Mouse (Mus musculus): ENCODE data around the gene Ppp1r11.

Gene Ppp1r11

DNA sequence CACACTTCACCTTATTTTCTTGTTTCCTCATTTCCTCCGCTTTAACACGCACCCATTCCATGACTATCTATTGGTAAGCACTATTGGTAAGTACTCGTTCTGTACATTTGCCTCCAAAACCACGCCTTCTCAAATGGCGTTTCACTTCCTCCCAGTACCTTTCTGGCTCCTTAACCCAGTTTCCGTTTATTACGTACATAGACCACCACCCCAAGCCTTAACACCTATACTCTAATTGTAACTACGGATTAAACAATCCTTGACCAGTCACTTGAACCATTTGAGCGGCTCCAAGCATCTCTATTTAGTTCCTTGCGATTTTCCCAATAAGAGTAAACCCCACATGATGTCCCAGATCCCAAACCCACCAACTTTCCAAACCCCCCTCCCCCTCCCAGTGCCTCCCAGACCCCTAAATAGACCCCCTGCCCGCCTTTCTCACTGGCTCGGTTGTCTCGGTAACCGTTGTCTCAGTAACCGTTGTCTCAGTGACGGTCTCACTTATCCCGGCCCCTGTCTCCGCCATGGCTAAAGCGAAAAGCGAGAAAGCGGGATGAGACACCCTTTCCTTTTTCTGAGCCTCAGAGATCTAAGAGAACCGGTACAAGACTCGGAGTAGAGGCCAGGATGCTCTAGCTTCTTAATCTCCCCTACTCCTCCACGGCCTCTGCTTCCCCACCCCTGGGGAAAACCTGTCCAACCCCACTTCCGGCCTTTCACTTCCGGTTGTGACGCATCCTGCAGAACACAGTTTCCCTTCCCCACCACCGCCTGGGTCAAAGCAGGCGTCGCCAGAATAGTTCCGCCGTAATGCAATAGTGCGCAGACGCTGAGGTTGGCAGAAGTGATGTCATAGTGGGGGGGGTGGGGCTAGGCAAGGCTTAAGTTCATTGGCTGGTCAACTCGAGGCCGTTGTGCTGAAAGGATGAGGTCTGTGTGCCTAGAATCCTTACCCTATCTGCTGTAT is at the start of gene Ppp1r11:
Ppp1r11 (minus strand) TSS at position 761 of the 967 bp plus-strand sequence.
- peak; percentile 99 for DNase-seq (ENCODE audit: low read depth, low spot score)

DNA sequence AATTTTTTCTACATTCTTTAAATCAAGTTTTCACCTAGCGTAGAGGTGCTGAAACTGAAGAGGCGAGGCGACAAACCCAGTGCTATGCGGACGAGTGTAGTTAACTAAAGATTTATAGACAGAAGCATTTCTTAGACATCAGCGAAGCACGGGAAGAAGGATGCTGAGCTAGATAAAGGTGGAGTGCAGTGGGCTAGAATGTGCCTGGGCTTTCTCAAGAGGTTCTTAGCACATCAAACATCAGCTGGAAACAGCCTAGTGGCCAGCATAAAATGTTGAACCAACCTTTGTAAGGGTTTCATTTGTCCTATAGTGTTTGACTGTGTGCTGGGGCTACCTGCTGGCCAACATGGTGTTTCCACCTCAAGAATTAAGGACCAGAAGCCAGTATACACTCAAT is 49.3 kb upstream of the Ppp1r11 start, which contains the start of gene Zfp57:
Zfp57 (plus strand) TSS at position 301 of the 400 bp plus-strand sequence.
- no peak for DNase-seq (ENCODE audit: low read depth, low spot score)

DNA sequence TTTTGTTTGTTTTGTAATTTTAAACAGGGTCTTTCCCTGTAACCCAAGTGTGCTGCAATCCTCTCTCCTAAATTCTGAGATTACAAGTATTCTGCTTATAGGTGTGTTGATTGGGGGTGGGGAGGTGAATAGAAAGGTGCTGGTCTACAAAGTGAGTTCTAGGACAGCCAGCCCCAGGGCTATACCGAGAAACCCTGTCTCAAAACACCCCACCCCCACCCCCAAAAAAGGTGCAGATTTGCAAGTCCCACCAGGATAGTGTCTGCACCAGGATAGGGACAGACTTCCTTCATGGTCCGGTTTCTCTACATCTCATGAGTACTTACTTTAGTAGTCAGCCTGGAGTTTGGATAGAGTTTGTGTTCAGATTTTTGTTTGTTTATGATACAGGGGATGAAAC is 46.9 kb upstream of the Ppp1r11 start:
- no peak for DNase-seq (ENCODE audit: low read depth, low spot score)

DNA sequence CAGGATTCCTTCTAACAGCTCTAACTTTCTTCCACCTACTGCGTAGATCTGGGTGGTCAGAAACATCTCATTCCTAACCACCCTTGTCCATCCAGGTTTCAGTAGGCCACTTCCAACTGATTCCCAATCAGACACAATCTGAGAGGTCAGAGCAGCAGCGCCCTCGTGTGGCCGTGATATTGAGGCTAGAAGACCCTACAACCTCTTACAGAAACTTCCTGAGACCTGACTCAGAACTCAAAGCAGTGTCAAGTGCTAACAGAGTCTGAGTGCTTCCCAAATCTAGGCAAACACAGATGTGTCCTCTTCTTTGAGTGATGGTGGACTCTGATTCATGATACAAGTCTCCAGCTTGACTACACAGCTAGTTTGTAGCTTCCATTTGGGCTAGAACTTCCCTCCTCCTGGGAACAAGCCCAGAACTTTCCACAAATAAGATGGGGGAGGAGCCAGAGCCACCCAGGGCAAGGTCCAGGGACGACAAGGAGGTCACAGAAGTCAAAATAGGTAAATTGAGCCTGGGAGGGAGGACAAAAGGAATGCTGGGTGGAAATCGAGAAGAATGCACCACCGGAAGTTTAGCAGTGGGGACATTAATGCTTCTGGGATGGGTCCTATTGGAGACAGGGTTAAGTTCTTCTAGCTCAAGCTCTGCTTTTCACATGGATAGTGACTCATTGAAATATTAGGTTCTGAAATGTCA is 45.6 kb upstream of the Ppp1r11 start:
- DNase-seq (ENCODE audit: low read depth, low spot score) = peak; percentile 99

DNA sequence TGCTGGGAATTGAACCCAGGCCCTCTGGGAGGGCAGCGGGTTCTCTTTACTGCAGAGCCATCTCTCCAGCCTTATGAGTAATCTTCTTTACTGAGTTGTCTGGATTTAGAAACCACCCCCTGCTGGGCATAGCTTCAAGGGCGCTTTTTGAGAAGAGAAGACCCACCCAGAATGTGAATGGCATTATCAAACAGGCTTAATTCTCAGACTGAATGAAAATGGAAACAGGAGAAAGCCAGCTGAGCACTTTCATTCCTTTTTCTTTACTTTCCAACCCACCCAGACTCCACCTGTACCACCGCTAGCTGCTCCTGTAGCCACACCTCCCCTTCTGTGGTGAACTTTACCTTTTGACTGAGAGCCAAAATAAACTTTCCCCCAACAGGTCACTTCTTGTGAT is 43.9 kb upstream of the Ppp1r11 start:
- peak; percentile 98 for DNase-seq (ENCODE audit: low read depth, low spot score)

DNA sequence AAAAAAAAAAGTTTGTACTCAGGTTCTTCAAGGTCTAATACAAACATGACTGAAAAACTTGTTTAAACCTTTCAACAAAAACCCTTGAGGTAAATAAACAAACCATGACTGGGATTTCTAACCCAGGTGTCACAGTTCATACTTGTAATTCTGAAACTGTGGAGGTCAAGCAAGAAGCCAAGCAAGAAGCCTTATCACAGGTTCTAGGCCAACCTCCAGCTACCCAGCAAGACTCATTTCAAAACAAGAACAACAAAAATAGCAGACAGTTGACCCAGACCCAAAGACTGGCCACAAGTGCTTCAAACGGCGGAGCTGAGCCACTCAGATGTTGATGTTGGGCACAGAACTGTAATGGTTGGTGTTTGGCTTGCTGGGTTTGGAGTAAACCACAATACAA is 43.0 kb upstream of the Ppp1r11 start:
- DNase-seq (ENCODE audit: low read depth, low spot score) = no peak

DNA sequence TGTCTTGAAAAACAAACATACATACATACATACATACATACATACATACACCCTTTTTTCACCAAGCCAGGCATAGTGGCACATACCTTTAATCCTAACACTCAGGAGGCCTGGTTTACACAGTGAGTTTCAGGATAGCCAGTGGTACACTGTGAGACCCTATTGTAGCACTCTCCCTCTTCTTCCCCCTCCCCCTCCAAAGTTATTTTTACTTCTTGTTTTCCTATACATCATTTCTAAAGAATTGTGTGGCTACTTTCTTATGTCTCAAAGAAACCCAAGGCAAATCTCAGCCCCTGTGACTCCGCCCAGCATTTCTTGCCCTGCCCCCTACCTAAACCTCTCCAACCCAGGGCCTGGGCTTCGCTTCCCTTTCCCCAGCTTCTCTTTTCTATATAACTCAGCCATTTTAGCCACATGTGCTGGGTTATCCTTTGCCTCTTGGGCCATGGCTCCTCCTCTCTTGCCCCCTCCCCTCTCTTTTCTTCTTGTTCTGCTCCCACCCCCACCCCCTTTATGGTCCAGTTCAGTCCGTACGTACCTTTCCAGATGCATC is 42.3 kb upstream of the Ppp1r11 start:
- peak; percentile 92 for DNase-seq (ENCODE audit: low read depth, low spot score)

DNA sequence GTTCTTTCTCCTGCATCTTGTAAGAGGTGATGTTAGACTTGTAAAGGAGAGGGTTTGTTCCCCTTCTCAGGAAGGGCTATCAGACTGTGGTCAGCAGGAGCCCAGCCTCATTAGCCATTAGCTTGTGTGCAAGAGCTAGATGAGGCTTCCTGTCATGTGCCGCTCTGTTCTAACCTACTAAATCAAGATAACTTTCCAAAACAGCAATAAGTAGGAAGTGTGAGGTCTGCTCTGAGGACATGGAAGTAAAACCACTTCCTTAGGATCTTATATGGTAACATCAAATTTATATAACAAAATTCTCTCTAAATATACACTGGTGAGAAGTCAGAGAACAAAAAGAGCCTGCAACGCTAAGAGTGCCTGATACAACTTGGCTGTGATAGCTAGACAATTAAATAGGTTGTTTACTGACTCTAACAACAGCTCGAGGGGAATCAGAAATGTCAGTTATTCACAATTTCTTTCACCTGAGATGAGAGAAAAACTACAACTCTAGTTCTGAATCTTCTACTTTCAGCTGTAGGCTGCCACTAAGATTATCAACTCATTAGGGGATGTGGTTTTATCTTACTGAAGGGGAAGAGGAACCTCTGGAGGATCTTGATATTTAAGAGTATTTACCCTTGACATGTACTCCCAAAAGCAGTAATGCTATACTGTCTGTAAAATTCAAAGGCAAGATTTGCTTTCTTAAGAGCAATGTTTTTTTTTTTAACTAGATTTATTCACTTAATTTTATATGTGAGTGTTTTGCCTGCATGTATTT is 41.0 kb upstream of the Ppp1r11 start:
- DNase-seq (ENCODE audit: low read depth, low spot score) = no peak

DNA sequence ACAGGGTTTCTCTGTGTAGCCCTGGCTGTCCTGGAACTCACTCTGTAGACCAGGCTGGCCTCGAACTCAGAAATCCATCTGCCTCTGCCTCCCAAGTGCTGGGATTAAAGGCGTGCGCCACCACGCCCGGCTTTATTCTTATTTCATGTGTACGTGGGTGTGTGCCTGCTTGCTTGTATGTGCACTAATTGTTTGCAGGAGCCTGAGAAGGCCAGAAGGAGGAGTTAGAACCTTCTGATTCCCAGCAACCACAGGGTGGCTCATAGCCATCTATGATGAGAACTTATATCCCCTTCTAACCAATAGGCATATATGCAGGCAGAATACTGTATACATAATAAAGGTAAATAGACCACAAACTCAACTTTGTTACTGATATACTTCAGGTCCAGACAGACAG is 39.1 kb upstream of the Ppp1r11 start:
- DNase-seq (ENCODE audit: low read depth, low spot score) = peak; percentile 67

DNA sequence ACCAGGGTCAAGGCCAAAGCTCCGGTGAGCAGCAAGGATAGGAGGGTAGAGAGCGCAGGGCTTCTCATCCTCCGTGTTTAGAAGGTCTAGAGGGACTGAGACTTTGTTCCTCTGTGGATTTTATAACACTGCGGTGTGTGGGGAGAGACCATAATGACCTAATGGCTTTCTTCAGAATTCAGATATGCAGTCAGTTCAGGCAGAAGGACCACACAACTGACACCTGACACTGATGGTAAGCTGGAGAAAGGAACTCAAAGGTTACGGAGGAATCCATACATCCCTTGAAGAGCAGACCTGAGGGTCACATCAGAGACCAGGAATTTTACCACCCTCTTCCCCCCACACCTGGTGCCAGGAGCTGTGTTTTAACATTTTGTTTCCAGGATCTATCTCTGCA is 37.9 kb upstream of the Ppp1r11 start, which contains the start of gene H2-M5:
H2-M5 (minus strand) TSS at position 101 of the 400 bp plus-strand sequence.
- no peak for DNase-seq (ENCODE audit: low read depth, low spot score)

DNA sequence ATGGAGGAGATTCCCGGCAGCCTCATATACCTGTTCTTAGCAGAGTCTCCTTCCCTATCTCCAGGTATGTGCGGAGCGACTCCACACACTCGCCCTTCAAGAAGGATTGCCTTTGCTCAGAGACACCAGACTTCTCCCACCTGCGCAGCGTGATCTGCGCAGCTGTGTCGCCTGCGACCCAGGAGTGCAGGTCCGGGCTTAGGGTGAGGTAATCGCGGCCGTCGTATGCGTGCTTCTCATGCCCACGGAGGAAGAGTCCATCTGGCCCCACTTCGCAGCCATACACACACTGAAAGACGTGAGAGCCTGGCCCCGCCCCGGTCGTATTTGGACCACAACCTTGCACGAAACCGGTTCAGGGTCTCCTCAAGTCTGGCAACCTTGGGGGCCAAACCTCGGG is 36.9 kb upstream of the Ppp1r11 start:
- peak; percentile 80 for DNase-seq (ENCODE audit: low read depth, low spot score)

DNA sequence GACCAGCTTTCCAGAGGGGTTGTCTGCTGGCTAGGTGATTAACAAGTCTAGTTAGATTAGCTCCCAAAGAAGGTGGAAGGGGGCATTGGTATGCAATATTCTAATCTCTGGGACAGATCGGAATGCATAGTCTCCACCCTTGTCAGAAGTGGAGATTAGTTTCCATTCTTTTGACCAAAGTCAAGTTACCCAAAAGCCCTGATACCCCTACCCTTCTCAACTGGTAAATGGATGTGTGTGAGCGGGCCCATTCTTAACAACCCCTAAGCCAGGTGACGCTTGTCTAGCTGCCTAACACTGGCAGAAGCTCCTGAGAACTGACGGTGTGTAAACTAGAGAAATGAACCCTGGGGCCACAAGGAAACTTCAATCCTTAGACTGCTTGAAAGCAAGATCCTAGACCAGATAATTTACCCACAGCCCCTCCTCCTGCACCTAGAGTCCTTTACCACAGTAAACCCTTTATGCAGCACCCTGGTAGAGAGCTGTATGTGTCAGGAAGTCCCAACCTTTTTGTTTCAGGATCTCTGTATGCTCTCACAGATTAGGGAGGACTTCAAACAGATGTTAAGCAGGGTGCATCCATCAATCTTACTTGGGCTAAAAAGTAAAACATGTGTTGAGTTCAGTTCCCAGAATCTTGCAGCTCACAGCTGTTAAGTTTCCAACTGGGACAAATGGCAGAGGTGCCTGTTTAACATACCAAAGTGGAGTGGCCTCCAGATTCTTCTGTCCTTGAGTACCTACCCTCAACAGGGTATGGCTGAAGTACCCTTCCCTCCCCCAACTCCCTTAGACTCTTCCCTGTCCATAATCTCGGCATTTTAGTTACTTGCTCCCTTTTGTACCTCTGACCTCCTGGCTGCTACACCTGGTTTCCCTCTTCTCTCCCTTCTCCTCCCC is 31.0 kb upstream of the Ppp1r11 start:
- DNase-seq (ENCODE audit: low read depth, low spot score) = peak; percentile 92

DNA sequence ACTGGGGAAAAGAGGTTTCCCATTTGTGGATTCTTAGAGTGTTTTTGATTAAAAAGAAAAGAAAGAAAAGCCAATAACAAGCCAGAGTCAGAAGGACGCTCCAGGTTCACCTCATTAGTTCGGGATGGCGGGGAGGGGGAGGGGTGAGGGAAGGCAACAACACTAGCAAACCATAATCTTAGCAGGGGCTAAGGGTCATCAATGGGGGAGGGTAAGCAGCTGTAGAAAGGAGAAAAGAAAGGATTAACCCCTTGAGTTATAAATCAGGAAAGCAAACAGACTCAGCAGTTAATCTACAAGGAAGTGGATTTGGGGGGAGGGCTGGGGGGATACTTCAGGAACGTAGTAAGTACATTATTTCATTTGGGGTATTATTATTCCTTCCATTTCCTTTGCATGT is 30.3 kb upstream of the Ppp1r11 start:
- peak; percentile 92 for DNase-seq (ENCODE audit: low read depth, low spot score)

DNA sequence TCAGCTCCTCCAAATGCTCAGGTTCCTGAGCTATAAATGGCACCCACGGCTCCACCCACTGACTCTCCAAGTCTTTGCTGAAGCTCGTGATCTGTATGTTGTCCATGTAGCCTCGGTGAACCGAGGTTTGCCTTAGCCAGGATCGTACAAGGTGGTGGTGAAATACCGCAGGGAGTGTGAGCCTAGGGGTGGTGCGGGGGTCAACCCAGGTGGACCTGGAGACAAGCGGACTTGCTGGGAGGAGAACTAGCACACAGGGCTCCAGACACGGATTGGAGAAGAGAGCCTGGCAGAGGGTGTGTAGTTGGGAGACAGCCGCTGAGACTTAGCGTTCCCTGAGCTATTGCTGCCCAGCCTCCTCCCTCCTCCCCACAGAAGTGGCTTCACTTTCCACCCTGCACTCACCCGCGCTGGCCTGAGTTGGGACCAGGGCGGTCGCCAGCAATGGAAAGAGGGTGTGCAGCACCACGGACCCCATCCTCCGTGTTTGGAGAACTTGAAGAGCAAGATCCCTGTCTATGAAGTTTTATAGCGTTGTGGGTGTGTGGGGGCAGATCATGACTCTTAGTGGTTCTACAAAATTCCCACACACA is 29.8 kb upstream of the Ppp1r11 start, which contains the start of gene 2410137M14Rik:
2410137M14Rik (minus strand) TSS at position 17 of the 593 bp plus-strand sequence.
- DNase-seq (ENCODE audit: low read depth, low spot score) = peak; percentile 76

DNA sequence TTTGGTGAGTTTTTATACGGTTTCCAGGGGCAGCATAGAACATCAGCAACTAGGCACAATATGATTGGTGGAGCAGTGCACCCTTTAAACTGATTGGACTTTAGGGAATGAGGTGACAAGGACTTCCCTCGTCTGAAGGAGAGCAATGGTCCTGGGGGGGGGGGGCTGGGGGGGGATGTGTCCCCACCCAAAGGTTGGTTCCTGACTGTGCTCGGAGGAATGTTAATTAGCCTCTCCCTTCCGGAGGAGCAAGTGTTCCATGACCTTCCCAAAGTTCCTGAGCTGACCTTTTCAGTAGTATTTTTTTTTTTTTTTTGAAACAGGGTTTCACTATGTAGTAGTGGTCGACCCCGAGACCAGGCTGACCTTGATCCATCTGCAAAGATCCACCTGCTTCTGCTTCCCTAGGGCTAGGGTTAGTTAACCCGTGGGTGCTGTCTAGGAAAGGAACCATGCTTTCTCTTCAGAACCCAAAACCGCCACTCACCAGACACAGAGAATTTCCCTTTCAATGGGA is 21.8 kb upstream of the Ppp1r11 start:
- DNase-seq (ENCODE audit: low read depth, low spot score) = peak; percentile 98

DNA sequence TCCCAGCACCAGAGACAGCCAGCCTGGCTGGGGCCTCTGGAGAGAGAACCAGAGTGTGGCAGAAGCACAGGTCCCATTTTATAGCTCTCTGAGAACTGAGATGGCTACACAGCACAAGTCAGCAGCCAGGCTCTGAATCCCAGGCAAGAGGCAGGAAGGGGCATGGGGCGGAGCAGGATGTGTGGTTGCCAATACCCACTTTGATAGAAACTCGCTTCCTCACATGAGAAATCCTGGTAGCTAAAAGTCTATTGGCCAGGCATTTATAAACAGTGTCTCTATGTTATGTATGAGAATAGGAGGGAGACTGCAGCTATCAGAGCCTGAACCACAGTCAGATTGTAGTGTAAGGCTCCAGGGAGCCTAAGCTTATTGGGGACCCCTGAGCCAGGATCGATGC is 21.2 kb upstream of the Ppp1r11 start:
- peak; percentile 91 for DNase-seq (ENCODE audit: low read depth, low spot score)

DNA sequence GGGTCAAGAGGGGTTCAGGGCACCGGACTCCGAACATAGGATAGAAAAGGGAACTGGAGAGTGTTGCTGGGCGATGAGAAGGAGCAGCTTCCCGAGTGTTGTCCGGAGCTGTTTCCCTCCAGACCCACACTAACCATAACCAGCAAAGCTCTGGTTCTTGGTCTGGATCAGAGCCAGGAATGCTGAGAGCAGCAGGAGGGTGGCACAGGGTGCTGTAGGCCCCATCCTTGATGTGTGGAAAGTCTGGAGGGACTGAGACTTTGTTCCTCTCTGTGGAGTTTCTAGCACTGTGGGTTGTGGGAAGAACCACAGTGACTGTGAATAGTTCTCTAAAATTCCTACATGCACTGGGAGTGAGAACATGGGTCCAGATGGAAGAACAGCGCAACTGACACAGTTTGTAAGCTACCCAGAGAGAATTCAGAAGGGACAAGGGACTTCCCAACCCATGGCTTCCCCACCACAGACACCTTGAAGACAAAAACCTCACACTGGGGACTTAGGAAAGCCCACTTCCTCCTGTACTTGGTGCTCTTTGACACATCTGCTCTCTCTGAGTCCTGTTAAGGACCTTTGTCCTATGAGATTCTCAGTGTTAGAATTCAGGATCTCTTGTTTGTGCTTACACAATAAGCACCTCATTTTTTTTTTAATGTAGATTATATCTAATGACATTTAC is 19.8 kb upstream of the Ppp1r11 start:
- peak; percentile 51 for DNase-seq (ENCODE audit: low read depth, low spot score)

DNA sequence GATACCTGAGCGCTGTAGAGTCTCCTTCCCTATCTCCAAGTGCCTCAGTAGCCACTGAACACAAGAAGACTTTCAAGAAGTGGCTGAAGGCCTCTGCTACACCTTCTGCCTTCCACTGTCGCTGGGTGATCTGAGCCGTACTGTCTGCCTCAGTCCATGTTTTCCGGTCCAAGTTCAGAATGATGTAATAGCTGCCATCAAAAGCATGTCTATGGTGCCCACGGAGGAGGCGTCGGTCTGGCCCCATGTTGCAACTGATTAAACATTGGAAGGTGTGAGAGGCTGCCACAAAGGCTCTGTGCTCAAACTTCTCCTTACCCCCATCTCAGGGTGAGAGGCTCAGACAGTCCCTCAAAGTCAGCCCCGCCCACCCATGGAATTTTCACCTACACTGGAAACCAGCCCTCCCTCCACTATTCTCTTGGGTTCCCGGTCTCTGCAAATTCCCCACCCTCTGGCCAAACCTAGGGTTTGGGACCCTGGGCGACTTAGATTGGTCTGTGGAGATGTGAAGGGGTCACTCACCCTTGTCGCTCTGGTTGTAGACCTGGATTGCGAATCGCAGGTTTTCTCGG is 18.9 kb upstream of the Ppp1r11 start:
- peak; percentile 90 for DNase-seq (ENCODE audit: low read depth, low spot score)

DNA sequence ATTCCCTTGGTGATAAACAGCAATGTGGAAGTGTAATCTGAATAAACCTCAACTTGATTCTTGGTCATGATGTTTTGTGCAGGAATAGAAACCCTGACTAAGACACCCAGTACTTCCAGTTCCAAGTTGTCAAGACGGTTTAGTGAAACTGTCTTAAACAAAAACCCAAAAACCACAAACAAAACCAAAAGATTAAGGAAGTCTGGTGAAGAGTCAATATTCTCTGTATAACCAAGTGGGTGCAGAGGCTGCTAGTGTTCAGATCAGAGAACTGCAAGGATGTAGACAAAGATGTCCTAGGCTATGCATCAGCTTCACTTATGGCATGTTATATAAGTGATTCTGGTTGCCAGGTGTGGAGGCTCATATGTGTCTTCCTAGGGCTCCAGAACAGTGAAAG is 15.3 kb upstream of the Ppp1r11 start:
- DNase-seq (ENCODE audit: low read depth, low spot score) = peak; percentile 16
